Mouse (Mus musculus) midbrain, embryonic 10.5 days (tissue): ENCODE measurements around the gene Apba1. TPM values are rescaled to one million over a fixed set of nuclear protein-coding genes. Genes with fewer than 3 reads are reported as not detected.

Experiments
- DNase-seq: peaks from one replicate; pipeline ENCODE4 v3.0.0-alpha.2; 2017; ENCODE audit warnings: low spot score
- H3K27ac ChIP-seq: fragments of 300-500 bp; sonication (generic); replicated peaks from 2 replicates; pipeline ENCODE4 v1.5.1; 2016; ENCODE audit warnings: mild to moderate bottlenecking
- H3K27me3 ChIP-seq: fragments of 300-500 bp; sonication (generic); 2 replicates; pipeline ENCODE4 v1.6.1; 2016; ENCODE audit warnings: low read depth, mild to moderate bottlenecking; ENCODE audit not compliant: poor library complexity, severe bottlenecking
- H3K36me3 ChIP-seq: fragments of 300-500 bp; sonication (generic); 2 replicates; pipeline ENCODE4 v1.6.1; 2016; ENCODE audit warnings: mild to moderate bottlenecking, moderate library complexity
- H3K4me1 ChIP-seq: fragments of 300-500 bp; sonication (generic); 2 replicates; pipeline ENCODE4 v1.6.1; 2016
- H3K4me3 ChIP-seq: fragments of 300-500 bp; sonication (generic); 2 replicates; pipeline ENCODE4 v1.5.1; 2016; ENCODE audit warnings: mild to moderate bottlenecking, moderate library complexity
- H3K9me3 ChIP-seq: fragments of 300-500 bp; sonication (generic); replicated peaks from 2 replicates; pipeline ENCODE4 v1.6.1; 2016; ENCODE audit warnings: mild to moderate bottlenecking
- WGBS: fragments of 180-500 bp; shearing (Covaris S2); methylation state at CpG from one replicate; pipeline ENCODE4 v1.1.7; 2016; 5-methylcytosine and 5-hydroxymethylcytosine counted together
- polyA plus RNA-seq: library from polyadenylated mRNA; unstranded; fragments of >200 nt; fragmentation: Nextera tagmentation; extraction: Ambion mirVana; gene quantifications from 2 replicates; pipeline ENCODE4 v1.2.1, GENCODE M21; 2016

Apba1 gene
- polyA plus RNA-seq, 1 experiment from 2014 or later: 0.22 TPM

GRCm38 (mm10) chr19:23972881-23973649 lies 214.4 kb downstream of the Apba1 start:
- H3K9me3 ChIP-seq: no peaks in the 10 kb centered on the region
- no peak overlapping the region; the same call in 1 of the 2 replicates for H3K27ac ChIP-seq
- no peak overlapping the region for H3K4me3 ChIP-seq
- no peak for DNase-seq
- H3K27me3 ChIP-seq: no peaks in the 10 kb centered on the region
- 66% methylated on average over 16 of the region's 16 CpGs for WGBS
- H3K36me3 ChIP-seq: peaks cover 8% of the 10 kb centered on the region
- H3K4me1 ChIP-seq: peaks cover 11% of the 10 kb centered on the region

- DNase-seq: no peak
- Histone ChIP-seq H3K36me3 (peaks cover 15% of the 10 kb centered on the region), H3K4me3 (no peak overlapping the region), H3K27me3 (no peaks in the 10 kb centered on the region), H3K9me3 (no peaks in the 10 kb centered on the region), H3K27ac (no peak overlapping the region), H3K4me1 (peaks cover 11% of the 10 kb centered on the region)
- WGBS: 75% methylated on average over 6 of the region's 6 CpGs
Measured at GRCm38 (mm10) chr19:23977901-23978443, 219.3 kb downstream of the Apba1 start.

- Histone ChIP-seq H3K4me1 (0 out of 2 replicates have a peak, but pooled peaks cover 4% of the 10 kb centered on the region), H3K36me3 (peaks cover 9% of the 10 kb centered on the region; the same call in 1 of the 2 replicates), H3K4me3 (no peak overlapping the region), H3K9me3 (no peaks in the 10 kb centered on the region), H3K27ac (no peak overlapping the region), H3K27me3 (no peaks in the 10 kb centered on the region)
- DNase-seq: no peak
- 80% methylated on average over 3 of the region's 3 CpGs for WGBS
Measured at GRCm38 (mm10) chr19:23980598-23980997, 221.9 kb downstream of the Apba1 start.

GRCm38 (mm10) chr19:23984186-23984585 lies 225.5 kb downstream of the Apba1 start:
- H3K36me3 ChIP-seq: peaks cover 5% of the 10 kb centered on the region; the same call in 1 of the 2 replicates
- no peak overlapping the region for H3K27ac ChIP-seq
- no peaks in the 10 kb centered on the region for H3K4me1 ChIP-seq
- H3K27me3 ChIP-seq: no peaks in the 10 kb centered on the region
- no peak overlapping the region for H3K4me3 ChIP-seq
- WGBS: 87% methylated on average over 6 of the region's 6 CpGs
- no peaks in the 10 kb centered on the region for H3K9me3 ChIP-seq
- DNase-seq: no peak

GRCm38 (mm10) chr19:23987291-23987690 lies 228.6 kb downstream of the Apba1 start:
- H3K27me3 ChIP-seq: no peaks in the 10 kb centered on the region
- peaks cover 5% of the 10 kb centered on the region; the same call in 1 of the 2 replicates for H3K36me3 ChIP-seq
- no peak overlapping the region for H3K4me3 ChIP-seq
- no peaks in the 10 kb centered on the region for H3K4me1 ChIP-seq
- 69% methylated on average over 2 of the region's 2 CpGs for WGBS
- H3K27ac ChIP-seq: no peak overlapping the region; the same call in 1 of the 2 replicates
- no peaks in the 10 kb centered on the region for H3K9me3 ChIP-seq
- DNase-seq: no peak

GRCm38 (mm10) chr19:23988166-23988565 lies 229.5 kb downstream of the Apba1 start:
- no peak overlapping the region for H3K4me3 ChIP-seq
- H3K36me3 ChIP-seq: 0 out of 2 replicates have a peak, but pooled peaks cover under 1% of the 10 kb centered on the region
- no peak for DNase-seq
- WGBS: 93% methylated on average over 4 of the region's 4 CpGs
- no peaks in the 10 kb centered on the region for H3K4me1 ChIP-seq
- H3K27ac ChIP-seq: no peak overlapping the region
- H3K9me3 ChIP-seq: no peaks in the 10 kb centered on the region
- no peaks in the 10 kb centered on the region for H3K27me3 ChIP-seq

GRCm38 (mm10) chr19:23995766-23996399 lies 237.2 kb downstream of the Apba1 start:
- Histone ChIP-seq H3K27me3 (no peaks in the 10 kb centered on the region), H3K4me1 (no peaks in the 10 kb centered on the region), H3K9me3 (no peaks in the 10 kb centered on the region), H3K27ac (no peak overlapping the region), H3K36me3 (no peaks in the 10 kb centered on the region), H3K4me3 (no peak overlapping the region)
- 90% methylated on average over 10 of the region's 10 CpGs for WGBS
- no peak for DNase-seq

Other genes starting within 250 kb of the Apba1 start
- 0.14 TPM in 1 of 2 replicates, not detected in the other for gene 1700028P14Rik, start 106.1 kb upstream of the Apba1 start, polyA plus RNA-seq
- gene Ptar1, start 71.5 kb upstream of the Apba1 start, polyA plus RNA-seq: 7.9 and 8.4 TPM in 2 replicates